Mouse (Mus musculus) kidney, postnatal 14 days (tissue): ENCODE measurements at regions not wholly inside any gene's neighbourhood (a gene's known extent, or its start where the extent isn't known, plus 50 kb on each side); places are given as distances from the start of the nearest gene placed in this dataset.

ENCODE experiments used
- DNase-seq: peaks from one replicate; pipeline ENCODE4 v3.0.0; 2022; ENCODE audit warnings: mixed read lengths

DNA sequence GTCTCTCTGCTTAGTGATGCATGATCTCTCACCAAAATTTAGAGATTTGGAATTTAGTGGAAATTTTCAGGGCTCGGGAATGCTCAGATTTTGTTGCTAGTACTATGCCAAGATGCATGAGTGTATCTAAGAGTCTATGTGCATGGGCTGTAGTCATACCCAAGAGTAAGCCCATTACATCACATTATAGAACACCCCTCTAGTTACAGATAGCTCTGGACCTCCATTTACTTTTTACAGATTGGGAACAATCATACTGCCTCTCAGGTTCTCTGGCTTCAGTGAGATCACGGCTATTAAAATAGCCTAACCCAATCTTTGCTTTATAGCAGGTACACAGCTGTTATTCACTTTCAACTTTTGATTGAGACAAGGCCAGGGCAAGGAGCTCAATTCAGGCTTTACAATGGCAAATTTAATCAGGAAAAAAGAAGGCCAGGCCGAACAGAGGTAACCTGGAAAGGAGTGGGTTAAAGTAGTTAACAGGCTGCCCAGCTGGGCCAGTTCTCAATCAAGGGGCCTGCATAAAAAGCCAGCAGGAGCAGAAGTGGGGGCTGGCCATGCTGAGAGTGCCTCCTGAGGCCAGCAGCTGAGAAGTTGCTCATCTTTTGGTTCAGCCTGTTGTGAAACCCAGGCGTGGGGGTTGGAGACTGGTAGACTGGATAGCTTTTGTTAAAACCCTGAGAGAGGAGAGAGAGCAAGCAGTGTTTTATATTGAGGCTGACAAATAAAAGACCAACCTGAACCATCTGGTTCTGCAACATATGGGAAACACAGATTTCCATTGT, 509.2 kb upstream of the Pou3f2 start:
- no peak for DNase-seq

DNA sequence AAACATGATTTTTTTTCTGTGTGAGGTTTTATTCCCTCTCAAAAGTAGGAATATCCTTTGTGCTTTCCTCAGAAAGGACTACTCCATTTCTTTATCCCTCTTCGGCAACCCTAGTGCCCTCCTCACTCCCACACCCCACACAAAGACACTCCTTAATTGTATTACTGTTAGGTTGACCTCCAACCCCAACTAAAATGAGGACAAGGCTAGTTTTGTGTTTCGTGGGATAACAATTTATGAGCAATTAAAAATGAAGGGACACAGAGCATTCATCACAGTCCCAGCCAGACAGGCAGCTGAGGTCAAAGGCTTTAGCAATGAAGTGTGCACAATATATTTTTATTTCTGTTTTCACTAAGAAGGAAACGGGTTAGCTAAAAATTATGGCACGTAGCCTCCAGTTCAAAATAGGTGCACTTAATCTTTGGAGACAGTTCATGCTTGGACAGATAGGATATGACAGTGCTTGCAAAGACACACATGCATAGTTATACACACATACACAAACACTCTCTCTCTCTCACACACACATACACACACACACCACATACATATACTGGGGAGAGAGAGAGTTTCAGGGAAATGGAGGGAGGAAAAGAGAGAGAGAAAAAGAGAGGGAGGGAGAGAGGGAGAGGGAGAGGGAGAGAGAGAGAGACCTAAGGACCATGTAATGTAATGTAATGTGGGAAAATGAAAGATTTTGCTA, 498.8 kb upstream of the Pou3f2 start:
- no peak for DNase-seq

DNA sequence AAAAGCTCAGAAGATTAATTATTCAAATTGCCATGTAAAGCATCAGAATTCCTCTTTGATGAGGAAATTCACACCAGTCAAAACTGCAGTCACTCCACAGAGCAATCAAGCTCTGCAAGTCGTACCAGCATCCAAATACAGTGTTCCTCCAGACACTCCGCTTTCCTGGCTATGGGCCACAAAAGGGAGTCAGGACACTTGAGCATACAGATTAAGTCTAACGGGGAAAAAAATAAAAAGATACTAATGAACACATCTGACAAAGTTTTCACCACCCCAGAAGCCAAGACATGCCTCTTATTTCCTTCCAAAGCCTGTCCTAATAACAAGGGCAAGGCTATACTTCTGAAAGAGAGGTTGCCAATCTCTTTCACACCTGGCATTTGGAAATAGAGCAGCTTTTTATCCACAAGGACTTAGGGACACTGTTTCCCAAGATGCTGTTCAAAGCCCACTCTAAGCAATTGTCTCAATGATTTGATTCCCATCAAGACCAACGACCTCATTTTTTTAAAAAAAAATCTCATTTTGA, 485.5 kb upstream of the Pou3f2 start:
- no peak for DNase-seq

DNA sequence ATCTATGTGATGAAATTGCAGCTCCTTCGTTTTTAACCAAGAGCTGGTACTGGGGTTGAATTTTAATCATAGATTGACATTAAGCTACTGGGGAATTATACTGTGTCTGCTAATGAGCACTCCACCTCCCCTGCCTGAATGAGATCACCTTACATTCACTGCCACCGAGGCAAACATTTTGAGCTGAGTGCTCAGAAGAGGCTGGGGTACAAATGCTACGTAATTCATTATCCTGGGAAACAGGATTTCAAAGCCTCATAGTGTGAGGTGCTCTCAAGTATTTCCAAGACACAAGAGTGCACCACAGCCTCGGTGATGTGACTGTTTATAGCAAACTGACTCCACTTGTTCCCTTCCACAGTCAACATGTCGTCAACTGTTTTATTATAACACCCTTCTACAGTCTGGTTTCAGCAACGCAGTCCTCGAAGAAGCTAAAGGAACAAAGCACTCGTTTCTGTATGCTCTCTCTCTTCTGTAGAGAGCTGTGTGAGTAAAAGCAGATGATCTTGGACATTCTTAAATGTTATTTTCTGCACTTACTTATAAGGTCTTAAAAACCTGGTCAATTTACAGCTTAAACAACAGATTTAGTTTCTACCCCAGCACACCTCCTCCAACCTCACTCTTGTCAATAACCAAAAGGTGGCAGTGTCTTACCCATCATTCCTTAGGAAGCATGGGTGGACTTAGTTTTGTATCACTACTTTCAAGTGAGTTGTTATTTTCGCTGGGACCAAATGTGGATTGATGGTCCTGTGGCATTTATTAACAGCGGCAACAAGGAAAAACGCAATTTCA, 484.8 kb upstream of the Pou3f2 start:
- no peak for DNase-seq

DNA sequence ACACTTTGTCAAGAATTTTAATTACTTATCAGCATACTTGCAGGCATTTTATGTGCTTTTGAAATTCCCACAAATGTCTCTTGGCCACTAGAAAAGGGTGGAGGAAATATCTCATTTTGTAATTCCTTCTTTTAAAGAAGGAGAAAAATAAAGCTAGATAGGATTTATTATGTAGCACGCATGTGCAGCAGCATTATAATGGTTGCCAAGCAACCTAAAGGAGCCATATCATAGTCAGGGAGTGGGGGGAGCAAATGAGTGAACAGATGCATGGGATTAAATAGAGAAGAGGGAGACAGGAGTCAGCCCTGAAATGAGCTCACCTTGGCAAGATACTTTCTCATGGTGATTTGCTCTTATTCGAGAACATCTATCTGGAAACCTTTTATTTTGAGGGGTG, 483.0 kb upstream of the Pou3f2 start:
- no peak for DNase-seq

DNA sequence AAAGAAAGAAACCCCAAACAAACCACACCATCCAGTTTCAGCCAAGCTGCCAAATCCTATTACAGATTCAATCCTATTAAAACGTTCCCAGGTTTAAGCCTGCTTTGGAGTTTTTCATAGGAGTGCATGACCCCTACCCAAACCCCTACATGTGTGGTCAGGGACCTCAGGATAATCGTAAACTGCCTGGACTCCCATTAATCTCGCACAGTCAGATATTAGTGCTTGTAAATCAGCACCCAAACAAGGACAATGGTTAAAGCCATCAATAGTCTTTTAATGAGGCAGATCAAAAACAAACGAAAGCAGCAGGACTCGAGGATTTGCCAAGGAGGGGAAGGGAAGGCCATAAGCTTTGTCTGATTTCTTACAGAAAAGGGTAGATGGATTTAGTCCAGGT, 482.3 kb upstream of the Pou3f2 start:
- DNase-seq, result no peak

DNA sequence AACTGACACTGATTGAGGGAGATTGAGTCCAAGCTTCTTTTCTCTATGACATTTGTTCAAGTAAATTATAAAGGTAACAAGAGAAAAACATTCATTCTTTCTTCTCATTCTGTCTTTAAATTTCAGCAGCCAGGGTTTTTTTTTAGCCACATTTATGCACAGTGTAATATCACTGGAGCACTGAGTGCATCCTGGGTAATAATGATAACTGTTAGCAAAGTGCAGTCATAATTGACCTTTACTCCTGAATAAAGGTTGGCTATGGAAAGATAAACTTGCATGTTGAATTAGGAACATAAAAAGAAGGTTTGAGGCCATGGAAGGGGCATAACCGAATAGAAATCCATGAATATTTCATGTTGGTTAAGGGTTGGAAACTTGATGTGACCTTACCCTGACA, 461.3 kb upstream of the Pou3f2 start:
- DNase-seq, result no peak

DNA sequence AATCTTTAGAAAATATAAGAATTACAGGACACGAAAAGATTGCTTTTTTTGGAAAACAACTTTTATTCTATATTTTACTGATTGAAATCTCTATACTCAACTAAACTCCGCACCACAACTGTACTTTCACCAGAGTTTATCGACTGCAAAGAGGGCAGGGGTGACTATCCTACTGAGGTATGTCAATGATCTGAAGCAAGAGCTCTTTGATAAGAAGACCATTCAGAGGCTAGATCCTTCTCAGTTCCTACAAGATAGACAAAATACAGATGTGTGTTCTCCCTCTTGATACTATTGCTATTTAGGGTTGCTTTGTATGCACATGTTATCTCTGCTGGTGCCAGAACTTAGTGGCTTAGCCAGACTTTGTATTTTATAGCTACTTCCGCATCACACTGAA, 460.7 kb upstream of the Pou3f2 start:
- no peak for DNase-seq

DNA sequence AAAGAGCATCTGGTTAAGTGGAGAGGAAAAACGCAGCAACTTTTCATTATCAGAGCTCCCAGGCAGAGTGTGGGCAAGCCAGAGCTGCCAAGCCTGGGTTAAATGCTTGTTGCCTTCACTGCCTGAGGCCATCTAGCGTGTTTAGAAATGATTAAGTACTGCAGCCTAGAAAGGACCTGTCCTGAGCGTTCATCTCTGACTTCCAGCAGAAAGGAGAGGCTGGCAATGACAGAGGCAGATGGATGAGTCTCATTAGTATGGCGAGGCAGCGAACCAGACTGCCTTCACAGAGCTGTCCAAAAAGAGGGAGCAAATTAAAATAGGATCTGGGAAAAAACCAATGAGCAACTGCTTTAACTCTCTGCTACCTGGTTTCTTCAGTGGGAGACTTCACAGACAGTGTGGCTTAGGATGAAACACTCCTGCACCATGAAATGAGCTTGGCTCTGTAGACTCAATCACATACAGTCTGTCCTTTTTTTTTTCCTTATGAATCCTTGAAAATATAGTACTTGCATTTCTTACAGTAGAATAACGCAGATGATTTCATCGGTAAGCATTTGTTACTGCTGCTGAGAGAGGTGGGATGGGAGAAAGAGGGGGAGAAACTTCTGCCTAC, 458.7 kb upstream of the Pou3f2 start:
- DNase-seq, result no peak

DNA sequence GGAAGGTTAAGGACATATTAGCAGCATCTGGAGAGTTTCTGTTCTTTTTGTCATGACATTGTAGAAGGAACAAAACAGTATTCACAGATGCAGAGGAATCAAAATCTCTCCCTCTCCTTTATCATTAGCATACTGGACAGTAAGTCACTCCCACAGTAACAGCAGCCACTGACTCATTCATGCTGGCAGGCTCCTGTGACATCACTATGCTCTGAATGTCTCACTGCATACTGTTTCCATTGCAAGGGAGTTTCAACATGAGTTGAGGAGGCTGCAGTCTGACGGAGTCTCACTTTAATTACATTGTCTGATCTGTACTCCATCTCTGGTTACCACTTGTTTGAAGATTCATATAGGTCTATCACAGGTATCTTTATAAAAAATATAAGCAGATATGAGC, 450.1 kb upstream of the Pou3f2 start:
- no peak for DNase-seq

DNA sequence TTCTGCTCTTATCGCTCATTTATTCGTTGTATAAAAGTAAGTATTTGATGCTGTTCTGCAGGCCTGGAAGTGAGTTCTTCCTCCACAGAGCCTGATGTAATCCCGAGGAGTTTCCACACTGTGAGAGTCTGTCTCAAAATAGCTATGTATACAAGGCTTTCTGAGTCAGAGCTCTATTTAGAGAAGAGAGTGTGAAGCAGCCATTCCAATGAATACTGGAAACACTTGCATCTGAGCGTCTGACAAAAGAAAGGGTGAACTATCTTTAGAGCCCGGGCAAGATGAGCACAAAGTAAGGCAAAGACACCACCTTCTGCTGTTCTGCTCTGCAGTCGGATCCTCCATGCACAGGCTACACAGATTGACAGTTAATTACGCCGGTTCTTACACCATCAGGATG, 436.0 kb upstream of the Pou3f2 start:
- DNase-seq, result no peak

DNA sequence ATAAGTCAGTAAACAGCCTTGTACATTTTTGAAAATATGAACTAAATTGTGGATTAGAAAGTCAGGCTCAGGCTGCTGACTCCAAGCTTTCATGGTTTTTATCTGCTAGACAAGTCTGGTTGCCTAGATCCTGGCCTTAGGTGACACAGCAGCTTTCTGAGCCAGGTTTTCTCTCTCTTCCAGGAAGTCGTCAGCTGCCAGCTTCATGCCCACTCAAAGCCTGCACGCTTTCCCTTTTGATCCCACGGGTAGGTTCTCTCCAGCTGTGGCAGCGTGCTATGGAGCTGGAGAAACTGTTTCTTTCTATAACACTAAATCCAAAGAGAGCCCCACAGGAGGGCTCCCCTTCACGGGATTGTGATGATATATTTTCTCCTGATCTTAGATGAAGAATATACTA, 426.7 kb upstream of the Pou3f2 start:
- DNase-seq, result no peak

DNA sequence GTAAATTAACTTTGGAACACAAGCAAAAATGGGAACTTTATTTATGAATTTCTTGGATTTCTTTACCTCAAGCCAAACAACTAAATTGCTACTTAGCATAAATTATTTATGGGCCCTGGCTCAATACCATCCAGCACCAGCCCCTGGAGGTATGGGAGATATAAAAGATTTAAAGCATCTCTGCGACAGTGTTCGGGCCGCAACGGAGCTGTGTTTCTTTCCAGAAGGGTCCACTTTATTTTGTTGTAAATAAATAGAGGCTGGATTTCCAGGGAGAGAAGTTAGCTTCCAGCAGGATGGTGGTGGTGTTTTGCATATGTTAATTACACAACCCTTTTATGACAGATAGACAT, 404.5 kb upstream of the Pou3f2 start:
- no peak for DNase-seq

DNA sequence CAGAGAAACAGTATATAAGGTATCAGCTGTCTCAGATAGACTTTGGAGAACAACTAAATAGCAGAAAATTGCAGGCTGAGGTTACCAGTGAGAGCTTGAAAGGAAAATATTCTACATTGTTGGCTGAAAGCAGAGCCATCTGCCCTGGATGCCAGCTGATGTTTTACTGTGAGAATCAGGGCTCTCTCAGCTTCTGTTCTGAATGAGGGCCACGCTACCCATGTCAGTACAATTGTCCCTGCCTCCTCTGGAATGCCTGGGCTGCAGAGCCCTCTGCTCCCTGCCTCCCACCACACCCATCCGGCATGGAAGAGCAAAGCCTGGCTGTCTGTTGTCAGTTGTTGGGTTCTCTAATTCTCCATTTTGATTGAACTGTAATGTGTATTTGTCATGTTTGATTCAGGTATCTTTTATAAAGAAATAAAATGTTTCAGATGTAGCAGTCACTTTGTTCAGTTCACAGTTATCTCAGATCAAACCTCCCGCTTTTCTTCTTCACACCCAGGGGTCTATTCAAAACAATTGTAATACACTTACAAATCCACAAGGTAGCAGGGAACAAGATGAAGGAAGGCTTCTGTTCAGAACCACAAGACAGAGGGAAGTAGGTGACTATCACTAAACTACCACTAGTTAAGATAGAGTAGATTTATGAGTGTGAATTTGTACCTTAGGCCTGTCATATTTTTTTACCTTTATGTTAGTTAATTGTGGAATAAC, 404.0 kb upstream of the Pou3f2 start:
- DNase-seq, result no peak

DNA sequence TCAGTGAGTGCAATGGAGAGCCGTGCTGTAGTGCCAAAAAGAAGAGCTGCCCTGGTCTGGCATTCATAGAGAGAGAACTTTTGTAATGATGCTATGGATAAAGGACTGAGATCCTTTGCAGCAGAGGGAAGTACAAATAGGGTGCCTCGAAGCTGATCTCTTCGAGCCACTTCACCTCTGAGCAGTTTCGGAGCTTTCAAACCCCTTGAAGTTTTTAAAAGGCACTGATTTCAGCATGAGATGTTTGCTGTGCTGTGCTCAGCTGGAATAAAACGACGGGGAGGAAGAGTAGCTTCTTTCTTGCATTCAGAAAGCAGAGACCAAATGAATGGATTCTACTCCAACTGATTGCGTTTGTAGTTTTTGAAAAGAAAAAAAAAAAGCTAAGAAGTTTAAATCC, 392.5 kb upstream of the Pou3f2 start:
- DNase-seq, result no peak

DNA sequence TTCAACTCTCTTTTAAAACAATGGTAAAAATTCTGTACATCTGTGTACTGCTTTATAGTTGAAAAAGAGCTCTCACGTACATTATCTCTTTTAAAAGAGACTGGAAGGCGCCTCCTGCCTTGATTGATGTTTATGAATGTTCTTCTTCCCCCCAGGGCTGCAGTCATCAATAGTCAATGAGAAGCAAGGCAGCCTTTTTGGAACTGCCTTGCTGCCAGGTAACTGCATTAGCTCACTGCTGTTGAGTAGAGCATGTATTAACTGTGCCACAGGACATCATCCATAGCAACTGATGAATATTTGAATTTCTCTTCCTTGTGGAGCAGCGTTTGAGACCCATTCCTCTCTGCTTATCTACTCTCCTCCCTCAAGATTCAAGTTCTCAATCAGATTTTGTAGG, 387.2 kb upstream of the Pou3f2 start:
- no peak for DNase-seq

DNA sequence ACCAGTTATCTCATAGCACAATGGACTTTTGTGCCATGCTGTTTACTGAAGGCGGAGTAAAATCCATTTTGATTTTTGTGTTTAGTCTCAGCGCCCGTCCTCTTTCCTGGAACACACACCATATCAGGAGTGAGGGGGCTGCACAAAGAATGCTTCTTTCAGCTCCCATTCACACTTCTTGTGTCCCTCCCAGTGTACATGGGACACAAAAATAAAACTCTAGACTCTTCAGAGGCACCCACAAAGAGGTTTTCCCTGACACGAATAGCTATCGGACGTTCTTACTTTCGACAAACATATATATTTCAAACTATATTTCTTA, 347.9 kb upstream of the Pou3f2 start:
- DNase-seq, result no peak

DNA sequence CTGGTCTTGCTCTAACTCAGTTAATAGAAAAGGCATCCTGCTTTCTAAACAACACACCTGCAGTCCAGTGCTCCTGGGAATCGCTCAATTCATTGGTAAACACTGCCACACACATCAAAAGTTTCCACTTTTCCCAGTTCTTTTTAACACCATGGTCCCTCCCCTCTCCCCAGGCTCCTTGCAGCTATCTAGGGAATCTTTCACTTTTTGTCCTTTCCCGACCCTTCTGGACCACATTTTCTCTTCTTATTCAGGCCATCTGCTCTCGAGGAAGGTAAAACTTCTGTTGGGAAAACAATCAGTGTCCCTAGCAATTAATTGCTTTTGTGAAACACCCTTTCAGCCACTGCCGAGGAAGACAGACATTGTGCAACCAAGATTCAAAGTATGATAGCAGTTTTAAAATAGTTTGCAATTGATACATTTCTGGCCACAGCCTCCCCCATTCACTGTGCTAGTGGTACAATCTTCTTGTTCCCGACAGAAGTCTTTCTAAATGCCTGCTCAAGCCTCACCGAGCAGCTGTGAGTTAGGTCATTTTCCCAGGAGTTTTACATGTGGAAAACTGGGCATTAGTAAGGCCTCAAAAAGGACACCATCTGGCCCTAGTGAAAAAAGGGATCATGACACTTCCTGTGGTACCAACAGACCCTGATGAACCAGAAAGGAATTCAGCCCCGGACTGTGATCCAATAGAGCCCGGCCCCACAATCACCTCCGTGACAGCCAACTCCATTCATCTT, 347.4 kb upstream of the Pou3f2 start:
- no peak for DNase-seq

DNA sequence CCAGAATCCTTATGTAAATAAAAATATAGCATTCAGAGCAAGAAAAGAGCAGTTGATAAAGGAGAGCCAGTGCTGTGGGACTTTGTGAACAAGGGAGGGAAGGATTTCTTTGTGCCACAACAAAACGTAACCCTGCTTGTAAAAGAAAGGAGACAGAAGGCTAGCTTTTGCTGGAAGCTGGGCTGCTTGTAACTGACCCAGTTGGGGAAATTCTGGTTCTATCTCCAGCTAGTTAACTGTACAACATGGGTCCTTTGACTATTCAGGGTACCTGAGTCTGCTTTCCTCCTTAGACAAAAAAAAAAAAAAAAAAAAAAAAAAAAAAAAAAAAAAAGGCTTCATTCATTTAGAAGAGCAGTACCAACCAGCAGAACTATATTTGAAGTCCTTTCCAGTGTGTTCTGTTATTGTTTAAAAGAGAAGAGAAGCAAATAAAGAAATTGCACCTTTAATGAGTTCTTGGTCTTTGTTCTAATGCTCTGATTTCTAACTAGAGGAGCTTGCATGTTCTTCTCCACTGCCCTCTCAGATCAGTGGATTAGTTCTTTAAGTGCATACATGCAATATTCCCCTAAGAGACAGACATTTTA, 345.8 kb upstream of the Pou3f2 start:
- DNase-seq, result no peak

DNA sequence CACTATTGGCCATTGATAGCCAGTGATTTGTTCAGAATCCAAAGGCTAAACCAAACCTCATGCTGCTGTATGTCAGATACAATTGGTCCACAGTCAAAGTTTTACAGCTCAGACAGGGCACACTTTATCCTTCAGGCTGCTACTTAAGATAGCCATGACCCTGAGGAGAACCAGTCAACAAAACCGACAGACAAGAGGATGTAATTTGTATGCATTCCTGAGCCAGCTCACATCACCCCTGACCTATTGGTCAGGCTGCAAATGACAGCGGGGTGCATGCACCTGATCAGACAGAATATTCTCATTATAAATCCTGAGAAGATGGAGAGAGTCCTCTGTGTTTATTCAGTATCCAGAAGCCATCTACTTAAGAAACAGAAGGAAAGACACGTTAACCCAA, 315.5 kb upstream of the Pou3f2 start:
- DNase-seq, result no peak

DNA sequence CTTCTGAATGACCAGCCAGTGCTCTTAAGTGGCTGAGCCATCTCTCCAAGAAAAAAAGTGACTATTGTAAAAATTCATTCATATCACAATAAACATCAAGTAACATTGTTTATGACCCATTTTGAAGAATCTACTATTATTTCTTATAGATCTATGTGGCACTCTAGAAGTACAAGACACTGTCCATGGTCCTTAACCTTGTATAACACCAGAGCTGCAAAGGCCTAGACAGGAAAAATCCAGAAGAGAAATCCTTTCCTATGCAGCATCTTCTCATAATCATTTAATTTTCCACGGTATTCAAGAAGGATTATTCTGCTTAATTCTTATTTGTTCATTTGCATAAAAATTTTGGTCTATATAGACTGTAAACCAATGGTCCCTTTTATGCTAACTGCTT, 304.7 kb upstream of the Pou3f2 start:
- no peak for DNase-seq

DNA sequence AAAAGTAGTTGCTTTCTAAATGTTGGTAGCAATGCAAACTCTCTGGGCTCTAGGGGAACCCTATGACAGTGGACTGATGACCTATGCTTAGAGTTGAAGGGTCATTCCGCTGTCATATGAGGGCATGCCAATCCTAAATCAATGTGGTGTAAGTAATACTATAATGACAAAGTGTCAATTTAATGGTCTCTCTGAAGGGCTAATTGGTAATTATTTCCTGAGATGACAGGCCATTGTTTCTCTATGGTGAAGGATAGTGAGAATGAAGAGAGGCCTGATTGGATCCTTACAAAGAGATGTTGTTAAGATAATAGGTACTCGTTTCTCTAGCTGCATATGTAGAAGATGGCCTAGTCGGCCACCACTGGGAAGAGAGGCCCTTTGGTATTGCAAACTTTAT, 299.7 kb upstream of the Pou3f2 start:
- no peak for DNase-seq
